Comparison of ENCODE assay signal across 10 mouse cellular contexts in the genomic region with DNA sequence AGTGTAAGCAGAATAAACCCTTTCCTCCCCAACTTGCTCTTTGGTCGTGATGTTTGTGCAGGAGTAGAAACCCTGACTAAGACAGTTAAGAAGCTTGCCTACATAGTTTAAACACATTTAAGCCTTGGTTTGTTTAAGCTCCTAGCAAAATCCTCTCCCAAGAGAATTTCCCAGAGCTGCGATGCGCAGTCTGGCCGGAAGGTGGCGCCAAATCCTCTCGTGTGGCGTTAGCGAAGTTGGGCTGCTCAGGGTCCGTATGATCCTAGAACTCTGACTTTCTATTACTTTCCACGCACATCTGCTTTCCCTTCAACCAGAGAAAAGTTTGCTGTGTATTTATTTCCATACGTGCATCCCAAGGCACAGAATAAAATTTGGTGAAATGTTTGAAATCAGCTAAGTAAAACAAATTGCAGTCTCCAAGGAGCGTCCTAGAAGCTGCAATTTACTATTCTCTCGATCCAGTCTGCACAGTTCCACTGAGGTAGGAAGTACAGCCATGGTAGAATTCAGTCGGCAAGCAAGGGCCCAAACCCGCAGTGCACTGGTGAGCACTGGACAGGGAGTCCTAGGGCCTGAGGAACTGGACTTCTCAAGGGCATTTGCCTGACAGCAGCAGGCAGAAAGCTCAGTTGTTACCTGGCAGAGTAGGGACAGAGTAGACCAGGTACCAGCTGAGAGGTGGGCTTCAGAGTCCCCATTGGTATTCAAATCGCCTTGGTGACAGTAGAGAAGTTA. TPM values are rescaled to one million over a fixed set of nuclear protein-coding genes. Genes with fewer than 3 reads are reported as not detected.
A peak's percentile ranks its signal among the peaks of the same experiment; 100 is the strongest.
DNase-seq lines count a peak whose midpoint lies in the region; ATAC-seq lines count a peak whose summit lies in the region.
"Had no signal": no experiment of that assay in that cellular context is flagged by ENCODE, and none has a peak within 500 bp of the region (broad histone marks: within the 10 kb centered on the region; RNA-seq: fewer than 3 reads in every experiment).

No protein-coding gene starts in this region.

- H3K9ac ChIP-seq in liver, embryonic 11.5 days (ENCODE audit: low read depth, low read length): no peak overlapping the region
- H3K9ac ChIP-seq: hindbrain, embryonic 15.5 days had no signal

- H3K27ac ChIP-seq in liver, embryonic 11.5 days (ENCODE audit: low read depth, low read length): no peak overlapping the region
- H3K27ac ChIP-seq: hindbrain, embryonic 15.5 days had no signal

- H3K9me3 ChIP-seq in liver, embryonic 11.5 days (ENCODE audit: control insufficient read depth, low read length): no peaks in the 10 kb centered on the region
- H3K9me3 ChIP-seq: hindbrain, embryonic 15.5 days had no signal

- peak; percentile 39 for ATAC-seq in liver, embryonic 11.5 days (replicated peaks; ENCODE audit: low FRiP score)
- no peak for ATAC-seq in activated CD4-positive, CD25-positive, alpha-beta regulatory T cell, adult 4 months

- no peaks in the 10 kb centered on the region for H3K36me3 ChIP-seq in liver, embryonic 11.5 days (ENCODE audit: control insufficient read depth, insufficient read depth, low read length)
- H3K36me3 ChIP-seq: hindbrain, embryonic 15.5 days had no signal

- DNase-seq in 3134 (ENCODE audit: extremely low read depth, insufficient read length, low spot score): peak; percentile 51
- DNase-seq in CD8-positive naive resting alpha-beta T cell, adult 2 months (ENCODE audit: low read depth in 2 of 2, low spot score in 2 of 2): peak; percentile 13 to 29
- DNase-seq in c-Kit-positive CD71-positive TER-119-negative erythroid progenitor cells, embryonic 14.5 days (ENCODE audit: low read depth): peak; percentile 34
- DNase-seq in forelimb bud, embryonic 11.5 days (ENCODE audit: low read depth, low spot score): peak; percentile 75
- peak; percentile 56 for DNase-seq in hindlimb bud, embryonic 11.5 days (ENCODE audit: extremely low spot score, low read depth, low spot score)
- DNase-seq in liver, embryonic 11.5 days (ENCODE audit: low spot score): peak; percentile 73
- DNase-seq in retina, postnatal 1 day: peak; percentile 73

- no peaks in the 10 kb centered on the region for H3K4me1 ChIP-seq in liver, embryonic 11.5 days (replicated peaks; ENCODE audit: control insufficient read depth, insufficient read depth, low read length)
- H3K4me1 ChIP-seq: hindbrain, embryonic 15.5 days had no signal

- WGBS in liver, embryonic 11.5 days: 11% methylated on average over 16 of the region's 16 CpGs

- H3K27me3 ChIP-seq in liver, embryonic 11.5 days (replicated peaks; ENCODE audit: control insufficient read depth, insufficient read depth, low read length): no peaks in the 10 kb centered on the region
- H3K27me3 ChIP-seq: hindbrain, embryonic 15.5 days had no signal

- no peak overlapping the region for H3K4me2 ChIP-seq in liver, embryonic 11.5 days
- H3K4me2 ChIP-seq: hindbrain, embryonic 15.5 days had no signal

- H3K4me3 ChIP-seq in liver, embryonic 11.5 days (ENCODE audit: low read depth, low read length): no peak overlapping the region
- H3K4me3 ChIP-seq: hindbrain, embryonic 15.5 days had no signal

RNA-seq across cellular contexts. Expression of a gene that starts 26.5 kb away (rescaled TPM):
- polyA plus RNA-seq in liver, embryonic 11.5 days (2014; fragmentation: Nextera tagmentation; extraction: Ambion mirVana): 0.06 and 0.08 TPM in 2 replicates
- polyA plus RNA-seq in activated CD4-positive, CD25-positive, alpha-beta regulatory T cell, adult 4 months (2017; shearing (Covaris generic)): not detected
- polyA plus RNA-seq: stomach, embryonic 14.5 days had no signal

Comparison
In these comparisons a context has a peak if more than half of its experiments do, and no peak if none do; other contexts are left out.
1. DNase-seq: peak in every context shown above with its lines; median percentile 75 in forelimb bud, embryonic 11.5 days; 73 in liver, embryonic 11.5 days; 73 in retina, postnatal 1 day; 56 in hindlimb bud, embryonic 11.5 days; 51 in 3134; 34 in c-Kit-positive CD71-positive TER-119-negative erythroid progenitor cells, embryonic 14.5 days; 21 in CD8-positive naive resting alpha-beta T cell, adult 2 months.